8 mouse cellular contexts compared by ENCODE assay signal in the genomic region with DNA sequence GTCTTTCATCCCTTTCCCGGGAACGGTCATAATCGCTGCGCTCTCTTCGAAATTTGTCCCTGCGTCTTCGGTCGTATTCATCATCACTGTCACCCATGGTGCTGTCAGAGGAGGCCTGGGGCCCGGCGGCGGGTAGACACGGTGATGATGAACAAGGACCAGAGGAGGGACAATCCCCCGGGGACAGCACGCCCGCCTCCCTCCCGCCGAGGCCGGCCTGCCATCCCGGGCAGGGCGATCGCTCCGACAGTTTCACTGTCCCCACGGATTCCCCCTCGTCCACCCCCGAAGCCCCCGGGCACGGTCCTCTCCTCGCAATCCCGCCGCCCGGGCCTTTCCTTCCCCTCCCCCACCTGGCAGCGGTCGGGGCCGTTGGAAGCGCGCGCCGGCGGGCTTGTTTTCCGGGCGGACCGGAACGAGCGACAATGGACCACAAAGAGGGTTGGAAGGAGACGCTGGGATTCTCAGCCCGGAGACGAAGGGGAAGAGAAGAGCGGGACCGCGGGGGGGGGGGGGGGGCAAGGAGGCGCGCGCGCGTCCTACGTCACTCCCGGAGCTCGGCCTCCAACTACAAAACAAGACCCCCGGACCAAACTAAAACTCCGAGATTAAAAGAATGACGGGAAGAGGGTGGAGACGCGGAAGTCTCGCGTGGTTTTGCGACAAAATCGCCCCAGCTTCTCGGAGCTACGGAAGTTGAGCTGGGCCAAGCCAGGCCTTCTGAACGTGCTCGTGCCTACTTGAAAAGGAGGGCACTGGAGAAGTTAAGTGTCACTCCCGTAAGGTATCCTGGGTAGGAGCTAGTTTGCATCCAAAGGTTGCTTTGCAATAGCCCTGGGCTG. TPM values are rescaled to one million over a fixed set of nuclear protein-coding genes. Genes with fewer than 3 reads are reported as not detected.
DNase-seq lines count a peak whose midpoint lies in the region; ATAC-seq lines count a peak whose summit lies in the region.

TSS of gene Srrt (minus strand) at position 604 of the 842 bp plus-strand sequence.

- H3K9me3 ChIP-seq in heart, embryonic 14.5 days (ENCODE audit: control insufficient read depth, low read length), result no peaks in the 10 kb centered on the region
- H3K9me3 ChIP-seq in liver, embryonic 15.5 days (replicated peaks), result no peaks in the 10 kb centered on the region
- H3K9me3 ChIP-seq in neural tube, embryonic 12.5 days, result no peaks in the 10 kb centered on the region

- H3K4me2 ChIP-seq in heart, embryonic 14.5 days (ENCODE audit: low read length), result peak within 1 kb of the TSS; percentile 77
- H3K4me2 ChIP-seq in liver, embryonic 15.5 days, result peak within 1 kb of the TSS; percentile 73
- H3K4me2 ChIP-seq in neural tube, embryonic 12.5 days (replicated peaks), result peak within 1 kb of the TSS; percentile 75

- peak; percentile 78 for ATAC-seq in heart, embryonic 14.5 days (ENCODE audit: insufficient number of reproducible peaks, insufficient read depth, low FRiP score, low read depth)
- peak; percentile 82 for ATAC-seq in liver, embryonic 15.5 days (ENCODE audit: insufficient read depth)
- ATAC-seq in neural tube, embryonic 12.5 days (ENCODE audit: low FRiP score, low read depth), result peak; percentile 89

- DNase-seq in CD8-positive naive resting alpha-beta T cell, adult 2 months (ENCODE audit: low read depth in 2 of 2, low spot score in 2 of 2), result peak; percentile 83 to 87
- peak; percentile 80 for DNase-seq in c-Kit-negative CD71-positive TER-119-positive erythroid progenitor cells, embryonic 14.5 days (ENCODE audit: low read depth, low spot score)
- peak; percentile 93 for DNase-seq in fibroblast of lung, adult 2 months (ENCODE audit: low read depth)
- peak; percentile 95 for DNase-seq in kidney, postnatal 14 days
- peak; percentile 98 for DNase-seq in telencephalon, adult 2 months (ENCODE audit: low read depth, low spot score)

- no peaks in the 10 kb centered on the region for H3K27me3 ChIP-seq in heart, embryonic 14.5 days (ENCODE audit: control insufficient read depth, insufficient read depth, low read length)
- no peaks in the 10 kb centered on the region for H3K27me3 ChIP-seq in liver, embryonic 15.5 days
- H3K27me3 ChIP-seq in neural tube, embryonic 12.5 days (replicated peaks), result no peaks in the 10 kb centered on the region

- H3K36me3 ChIP-seq in heart, embryonic 14.5 days (ENCODE audit: control insufficient read depth, insufficient read depth, low read length), result peaks cover 71% of the 10 kb centered on the region
- peaks cover 51% of the 10 kb centered on the region for H3K36me3 ChIP-seq in liver, embryonic 15.5 days (replicated peaks)
- peaks cover 41% of the 10 kb centered on the region for H3K36me3 ChIP-seq in neural tube, embryonic 12.5 days

- H3K4me3 ChIP-seq in heart, embryonic 14.5 days (ENCODE audit: control insufficient read depth in 1 of 2, insufficient read depth in 1 of 2, low read depth in 1 of 2, low read length in 2 of 2), result peak within 1 kb of the TSS; percentile 91 to 97
- H3K4me3 ChIP-seq in liver, embryonic 15.5 days (replicated peaks), result peak within 1 kb of the TSS; percentile 98
- peak within 1 kb of the TSS; percentile 66 for H3K4me3 ChIP-seq in neural tube, embryonic 12.5 days

- H3K27ac ChIP-seq in heart, embryonic 14.5 days (replicated peaks in 1 of 2; ENCODE audit: control insufficient read depth in 1 of 2, insufficient read depth in 1 of 2, low read depth in 2 of 2, low read length in 2 of 2), result peak within 1 kb of the TSS; percentile 87 to 95
- peak within 1 kb of the TSS; percentile 92 for H3K27ac ChIP-seq in liver, embryonic 15.5 days (replicated peaks)
- peak within 1 kb of the TSS; percentile 87 for H3K27ac ChIP-seq in neural tube, embryonic 12.5 days

- WGBS in heart, embryonic 14.5 days, result under 1% methylated on average over 64 of the region's 72 CpGs
- WGBS in liver, embryonic 15.5 days (ENCODE audit: insufficient replicate concordance), result 1% methylated on average over 64 of the region's 72 CpGs
- under 1% methylated on average over 62 of the region's 72 CpGs for WGBS in neural tube, embryonic 12.5 days

- peaks cover 4 to 42% of the 10 kb centered on the region in 2 experiments for H3K4me1 ChIP-seq in heart, embryonic 14.5 days (ENCODE audit: control insufficient read depth in 2 of 2, insufficient read depth in 2 of 2, low read length in 2 of 2)
- peaks cover 46% of the 10 kb centered on the region for H3K4me1 ChIP-seq in liver, embryonic 15.5 days (replicated peaks)
- peaks cover 24% of the 10 kb centered on the region for H3K4me1 ChIP-seq in neural tube, embryonic 12.5 days

- peak within 1 kb of the TSS; percentile 98 for H3K9ac ChIP-seq in heart, embryonic 14.5 days (ENCODE audit: low read length)
- H3K9ac ChIP-seq in liver, embryonic 15.5 days, result peak within 1 kb of the TSS; percentile 98
- peak within 1 kb of the TSS; percentile 81 for H3K9ac ChIP-seq in neural tube, embryonic 12.5 days

RNA-seq across cellular contexts. Expression of gene Srrt, which starts in this region (rescaled TPM):
- polyA plus RNA-seq in heart, embryonic 14.5 days (2014; fragmentation: Nextera tagmentation; extraction: Ambion mirVana), result 58.6 and 69.9 TPM in 2 replicates
- polyA plus RNA-seq in liver, embryonic 15.5 days (2015; fragmentation: Nextera tagmentation; extraction: Ambion mirVana), result 68.0 and 76.9 TPM in 2 replicates
- 155 and 167 TPM in 2 replicates for polyA plus RNA-seq in neural tube, embryonic 12.5 days (2016; fragmentation: Nextera tagmentation; extraction: Ambion mirVana)

Comparison
In these comparisons a context has a peak if more than half of its experiments do, and no peak if none do; other contexts are left out.
1. Peak in every context shown above with its lines: DNase-seq, ATAC-seq, H3K4me3 ChIP-seq and H3K27ac ChIP-seq.